Mouse (Mus musculus): Measurements from ENCODE around the gene Lsamp. TPM values are rescaled to one million over a fixed set of nuclear protein-coding genes. Genes with fewer than 3 reads are reported as not detected.
A peak's percentile ranks its signal among the peaks of the same experiment; 100 is the strongest.

Gene Lsamp
- total RNA-seq, 1 experiment = not detected

GRCm38 (mm10) chr16:42022566-42022965, 2038.4 kb downstream of the Lsamp start:
- TF ChIP-seq ZNF384 (IDR thresholded peaks at IDR 0.05; ENCODE audit: low read depth, low read length) = no peak
- TF ChIP-seq ZC3H11A (IDR thresholded peaks at IDR 0.05; ENCODE audit: borderline replicate concordance, low read depth, low read length) = no peak
- TF ChIP-seq MAFK (IDR thresholded peaks at IDR 0.05; ENCODE audit: insufficient read depth, low read depth, low read length) = no peak
- TF ChIP-seq CHD2 (IDR thresholded peaks at IDR 0.05; ENCODE audit: low read depth, low read length) = no peak
- no peak for TF ChIP-seq HCFC1 (IDR thresholded peaks at IDR 0.05; ENCODE audit: borderline replicate concordance, insufficient read depth, low read length)
- Histone ChIP-seq H3K4me3 (ENCODE audit: insufficient read depth in 1 of 2, low read depth in 1 of 2, low read length in 2 of 2, poor library complexity in 1 of 2, severe bottlenecking in 1 of 2) (no peak overlapping the region), H3K4me1 (ENCODE audit: control insufficient read depth in 2 of 2, insufficient read depth in 2 of 2, low read length in 2 of 2, poor library complexity in 1 of 2) (peaks cover 3% of the 10 kb centered on the region in 2 experiments; a peak in 1 of 4 replicates), H3K27ac (ENCODE audit: insufficient read depth, low read depth, low read length, poor library complexity, severe bottlenecking) (no peak overlapping the region), H3K9me3 (ENCODE audit: control insufficient read depth, insufficient read depth, low read depth, low read length) (no peaks in the 10 kb centered on the region), H3K9ac (ENCODE audit: insufficient read depth, low read depth, low read length, poor library complexity, severe bottlenecking) (no peak overlapping the region), H3K36me3 (ENCODE audit: control insufficient read depth, insufficient read depth, low read length, poor library complexity, severe bottlenecking) (no peaks in the 10 kb centered on the region)
- in situ Hi-C loops (cut with MboI; ENCODE audit: low sequenced_read_pairs in 2 of 2, unreplicated experiment in 2 of 2) = no loop called here
- peak; percentile 34 for DNase-seq (ENCODE audit: low read depth, low spot score)

GRCm38 (mm10) chr16:42032030-42032429, 2047.9 kb downstream of the Lsamp start:
- no peaks in the 10 kb centered on the region for H3K4me1 ChIP-seq (ENCODE audit: control insufficient read depth in 2 of 2, insufficient read depth in 2 of 2, low read length in 2 of 2, poor library complexity in 1 of 2)
- DNase-seq (ENCODE audit: low read depth, low spot score) = no peak
- no peak overlapping the region for H3K27ac ChIP-seq (ENCODE audit: insufficient read depth, low read depth, low read length, poor library complexity, severe bottlenecking)
- H3K9ac ChIP-seq (ENCODE audit: insufficient read depth, low read depth, low read length, poor library complexity, severe bottlenecking) = no peak overlapping the region
- no peaks in the 10 kb centered on the region for H3K36me3 ChIP-seq (ENCODE audit: control insufficient read depth, insufficient read depth, low read length, poor library complexity, severe bottlenecking)
- H3K9me3 ChIP-seq (ENCODE audit: control insufficient read depth, insufficient read depth, low read depth, low read length) = no peaks in the 10 kb centered on the region
- TF ChIP-seq ZC3H11A (IDR thresholded peaks at IDR 0.05; ENCODE audit: borderline replicate concordance, low read depth, low read length) (no peak), MAFK (IDR thresholded peaks at IDR 0.05; ENCODE audit: insufficient read depth, low read depth, low read length) (no peak), HCFC1 (IDR thresholded peaks at IDR 0.05; ENCODE audit: borderline replicate concordance, insufficient read depth, low read length) (no peak), ZNF384 (IDR thresholded peaks at IDR 0.05; ENCODE audit: low read depth, low read length) (no peak), CHD2 (IDR thresholded peaks at IDR 0.05; ENCODE audit: low read depth, low read length) (no peak)
- in situ Hi-C loops (cut with MboI; ENCODE audit: low sequenced_read_pairs in 2 of 2, unreplicated experiment in 2 of 2) = no loop called here
- no peak overlapping the region for H3K4me3 ChIP-seq (ENCODE audit: insufficient read depth in 1 of 2, low read depth in 1 of 2, low read length in 2 of 2, poor library complexity in 1 of 2, severe bottlenecking in 1 of 2)

GRCm38 (mm10) chr16:42033449-42033848, 2049.3 kb downstream of the Lsamp start:
- in situ Hi-C loops (cut with MboI; ENCODE audit: low sequenced_read_pairs in 2 of 2, unreplicated experiment in 2 of 2) = no loop called here

GRCm38 (mm10) chr16:42048138-42048537, 2064.0 kb downstream of the Lsamp start:
- Histone ChIP-seq H3K9me3 (ENCODE audit: control insufficient read depth, insufficient read depth, low read depth, low read length) (no peaks in the 10 kb centered on the region), H3K4me1 (ENCODE audit: control insufficient read depth in 2 of 2, insufficient read depth in 2 of 2, low read length in 2 of 2, poor library complexity in 1 of 2) (no peaks in the 10 kb centered on the region), H3K9ac (ENCODE audit: insufficient read depth, low read depth, low read length, poor library complexity, severe bottlenecking) (no peak overlapping the region), H3K36me3 (ENCODE audit: control insufficient read depth, insufficient read depth, low read length, poor library complexity, severe bottlenecking) (no peaks in the 10 kb centered on the region), H3K4me3 (ENCODE audit: insufficient read depth in 1 of 2, low read depth in 1 of 2, low read length in 2 of 2, poor library complexity in 1 of 2, severe bottlenecking in 1 of 2) (no peak overlapping the region), H3K27ac (ENCODE audit: insufficient read depth, low read depth, low read length, poor library complexity, severe bottlenecking) (no peak overlapping the region)
- TF ChIP-seq ZNF384 (IDR thresholded peaks at IDR 0.05; ENCODE audit: low read depth, low read length) (no peak), ZC3H11A (IDR thresholded peaks at IDR 0.05; ENCODE audit: borderline replicate concordance, low read depth, low read length) (no peak), HCFC1 (IDR thresholded peaks at IDR 0.05; ENCODE audit: borderline replicate concordance, insufficient read depth, low read length) (no peak), CHD2 (IDR thresholded peaks at IDR 0.05; ENCODE audit: low read depth, low read length) (no peak), MAFK (IDR thresholded peaks at IDR 0.05; ENCODE audit: insufficient read depth, low read depth, low read length) (no peak)
- no peak for DNase-seq (ENCODE audit: low read depth, low spot score)
- in situ Hi-C loops (cut with MboI; ENCODE audit: low sequenced_read_pairs in 2 of 2, unreplicated experiment in 2 of 2) = no loop called here

More at GRCm38 (mm10) chr16:42033449-42033848, 2049.3 kb downstream of the Lsamp start:
- Histone ChIP-seq H3K27ac (ENCODE audit: insufficient read depth, low read depth, low read length, poor library complexity, severe bottlenecking) (no peak overlapping the region), H3K4me3 (ENCODE audit: insufficient read depth in 1 of 2, low read depth in 1 of 2, low read length in 2 of 2, poor library complexity in 1 of 2, severe bottlenecking in 1 of 2) (no peak overlapping the region), H3K36me3 (ENCODE audit: control insufficient read depth, insufficient read depth, low read length, poor library complexity, severe bottlenecking) (no peaks in the 10 kb centered on the region), H3K4me1 (ENCODE audit: control insufficient read depth in 2 of 2, insufficient read depth in 2 of 2, low read length in 2 of 2, poor library complexity in 1 of 2) (no peaks in the 10 kb centered on the region), H3K9me3 (ENCODE audit: control insufficient read depth, insufficient read depth, low read depth, low read length) (no peaks in the 10 kb centered on the region), H3K9ac (ENCODE audit: insufficient read depth, low read depth, low read length, poor library complexity, severe bottlenecking) (no peak overlapping the region)
- TF ChIP-seq ZNF384 (IDR thresholded peaks at IDR 0.05; ENCODE audit: low read depth, low read length) (no peak), CHD2 (IDR thresholded peaks at IDR 0.05; ENCODE audit: low read depth, low read length) (no peak), HCFC1 (IDR thresholded peaks at IDR 0.05; ENCODE audit: borderline replicate concordance, insufficient read depth, low read length) (no peak), ZC3H11A (IDR thresholded peaks at IDR 0.05; ENCODE audit: borderline replicate concordance, low read depth, low read length) (no peak), MAFK (IDR thresholded peaks at IDR 0.05; ENCODE audit: insufficient read depth, low read depth, low read length) (no peak)
- no peak for DNase-seq (ENCODE audit: low read depth, low spot score)

- in situ Hi-C loops (cut with MboI; ENCODE audit: low sequenced_read_pairs in 2 of 2, unreplicated experiment in 2 of 2) = no loop called here
- Histone ChIP-seq H3K36me3 (ENCODE audit: control insufficient read depth, insufficient read depth, low read length, poor library complexity, severe bottlenecking) (no peaks in the 10 kb centered on the region), H3K27ac (ENCODE audit: insufficient read depth, low read depth, low read length, poor library complexity, severe bottlenecking) (no peak overlapping the region), H3K9ac (ENCODE audit: insufficient read depth, low read depth, low read length, poor library complexity, severe bottlenecking) (no peak overlapping the region), H3K4me3 (ENCODE audit: insufficient read depth in 1 of 2, low read depth in 1 of 2, low read length in 2 of 2, poor library complexity in 1 of 2, severe bottlenecking in 1 of 2) (no peak overlapping the region), H3K9me3 (ENCODE audit: control insufficient read depth, insufficient read depth, low read depth, low read length) (no peaks in the 10 kb centered on the region), H3K4me1 (ENCODE audit: control insufficient read depth in 2 of 2, insufficient read depth in 2 of 2, low read length in 2 of 2, poor library complexity in 1 of 2) (no peaks in the 10 kb centered on the region)
- no peak for TF ChIP-seq ZC3H11A (IDR thresholded peaks at IDR 0.05; ENCODE audit: borderline replicate concordance, low read depth, low read length)
- TF ChIP-seq CHD2 (IDR thresholded peaks at IDR 0.05; ENCODE audit: low read depth, low read length) = no peak
- no peak for TF ChIP-seq ZNF384 (IDR thresholded peaks at IDR 0.05; ENCODE audit: low read depth, low read length)
- no peak for TF ChIP-seq HCFC1 (IDR thresholded peaks at IDR 0.05; ENCODE audit: borderline replicate concordance, insufficient read depth, low read length)
- TF ChIP-seq MAFK (IDR thresholded peaks at IDR 0.05; ENCODE audit: insufficient read depth, low read depth, low read length) = no peak
- no peak for DNase-seq (ENCODE audit: low read depth, low spot score)
Measured at GRCm38 (mm10) chr16:42059927-42060326, 2075.8 kb downstream of the Lsamp start.
